Mouse (Mus musculus): ENCODE data around the gene Hmgb4. TPM values are rescaled to one million over a fixed set of nuclear protein-coding genes. Genes with fewer than 3 reads are reported as not detected.

Gene Hmgb4
- total RNA-seq, 2 experiments from 2014 or later: 0.50 TPM; not detected in 1

- DNase-seq: no peak
Observed at GRCm38 (mm10) chr4:128224453-128224852, 36.3 kb downstream of the Hmgb4 start.

GRCm38 (mm10) chr4:128217991-128218595 is 42.7 kb downstream of the Hmgb4 start:
- peak; percentile 22 for DNase-seq

Measured in layer of hippocampus, postnatal 36 days (tissue).